ENCODE assay signal across 19 mouse cellular contexts in the genomic region with DNA sequence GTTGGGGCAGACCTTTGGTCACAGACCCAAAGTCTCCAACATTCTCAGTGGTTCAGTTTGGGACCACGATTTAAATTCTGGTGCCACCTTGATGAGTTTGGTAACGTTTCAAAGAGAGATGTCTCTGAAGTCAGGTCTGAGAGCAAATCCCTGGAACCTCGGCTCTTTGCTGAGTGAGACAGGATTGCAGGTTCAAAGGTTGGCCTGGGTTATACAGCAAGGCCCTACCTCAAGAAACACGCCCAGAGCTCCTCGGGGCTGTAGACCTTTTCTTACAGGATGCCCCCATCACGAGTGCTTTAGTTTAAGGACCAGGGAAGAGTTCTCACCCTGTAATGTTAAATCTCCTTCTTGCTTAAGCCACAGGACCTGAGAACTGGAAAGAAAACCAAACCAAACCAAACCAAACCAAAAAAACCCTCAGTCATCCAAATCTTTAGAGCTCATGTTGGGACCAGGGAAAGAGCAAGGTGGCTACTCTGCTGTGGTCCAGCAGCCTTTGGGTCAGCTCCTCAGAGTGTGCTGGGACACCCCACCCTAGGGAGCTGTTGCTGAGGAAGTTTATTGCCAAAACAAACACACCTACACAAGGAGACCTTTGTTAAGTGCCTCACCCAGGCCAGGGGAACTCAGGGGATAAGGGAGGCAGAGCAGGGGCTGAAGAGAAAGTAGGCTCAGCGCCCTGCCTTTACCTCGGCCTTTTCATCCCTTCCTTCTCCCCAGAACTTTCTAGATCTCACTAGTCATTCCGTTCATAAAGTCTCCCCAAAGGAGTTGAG. TPM values are rescaled to one million over a fixed set of nuclear protein-coding genes. Genes with fewer than 3 reads are reported as not detected.
DNase-seq lines count a peak whose midpoint lies in the region; ATAC-seq and TF ChIP-seq lines count a peak whose summit lies in the region.
"Had no signal": no experiment of that assay in that cellular context is flagged by ENCODE, and none has a peak within 500 bp of the region (broad histone marks: within the 10 kb centered on the region; RNA-seq: fewer than 3 reads in every experiment).

No protein-coding gene starts in this region.

- WGBS in kidney, adult 2 months = 53% methylated on average over 9 of the region's 9 CpGs
- 86% methylated on average over 9 of the region's 9 CpGs for WGBS in kidney, embryonic 14.5 days
- WGBS in midbrain, embryonic 10.5 days = 84% methylated on average over 9 of the region's 9 CpGs
- 90% methylated on average over 9 of the region's 9 CpGs for WGBS in midbrain, embryonic 13.5 days
- WGBS in liver, postnatal 0 days (ENCODE audit: insufficient replicate concordance) = 85% methylated on average over 9 of the region's 9 CpGs
- 78% methylated on average over 9 of the region's 9 CpGs for WGBS in stomach, postnatal 0 days
- WGBS in forebrain, embryonic 13.5 days = 90% methylated on average over 9 of the region's 9 CpGs
- WGBS in forebrain, embryonic 10.5 days = 88% methylated on average over 9 of the region's 9 CpGs

- peaks cover 2% of the 10 kb centered on the region; the same call in 1 of the 2 replicates for H3K36me3 ChIP-seq in kidney, adult 2 months (ENCODE audit: control insufficient read depth, insufficient read depth, low read length)
- no peaks in the 10 kb centered on the region; the same call in 1 of the 2 replicates for H3K36me3 ChIP-seq in kidney, embryonic 14.5 days (ENCODE audit: control insufficient read depth, insufficient read depth, low read length)
- H3K36me3 ChIP-seq in midbrain, embryonic 10.5 days = no peaks in the 10 kb centered on the region
- no peaks in the 10 kb centered on the region for H3K36me3 ChIP-seq in midbrain, embryonic 13.5 days
- H3K36me3 ChIP-seq in liver, postnatal 0 days (replicated peaks; ENCODE audit: insufficient read depth, low read length) = peaks cover 31% of the 10 kb centered on the region
- H3K36me3 ChIP-seq in stomach, postnatal 0 days (ENCODE audit: control insufficient read depth, insufficient read depth, low read length) = peaks cover 4% of the 10 kb centered on the region
- no peaks in the 10 kb centered on the region for H3K36me3 ChIP-seq in forebrain, embryonic 13.5 days (ENCODE audit: poor library complexity, severe bottlenecking)
- H3K36me3 ChIP-seq in forebrain, embryonic 10.5 days (replicated peaks) = no peaks in the 10 kb centered on the region; the same call in 1 of the 2 replicates

- TF ChIP-seq POLR2A in kidney, adult 2 months (IDR thresholded peaks at IDR 0.05; ENCODE audit: low read depth, low read length) = no peak

- H3K9me3 ChIP-seq in kidney, embryonic 14.5 days (ENCODE audit: control insufficient read depth, low read length) = no peaks in the 10 kb centered on the region
- H3K9me3 ChIP-seq in midbrain, embryonic 10.5 days (replicated peaks) = no peaks in the 10 kb centered on the region
- H3K9me3 ChIP-seq in midbrain, embryonic 13.5 days = no peaks in the 10 kb centered on the region
- no peaks in the 10 kb centered on the region for H3K9me3 ChIP-seq in liver, postnatal 0 days (ENCODE audit: low read length)
- no peaks in the 10 kb centered on the region for H3K9me3 ChIP-seq in stomach, postnatal 0 days (ENCODE audit: control insufficient read depth, low read length)
- H3K9me3 ChIP-seq in forebrain, embryonic 13.5 days (replicated peaks) = no peaks in the 10 kb centered on the region
- H3K9me3 ChIP-seq in forebrain, embryonic 10.5 days = no peaks in the 10 kb centered on the region
- H3K9me3 ChIP-seq: heart, embryonic 13.5 days; megakaryocyte, embryonic 14.5 days had no signal

- H3K4me3 ChIP-seq in kidney, adult 2 months (ENCODE audit: insufficient read depth, low read depth, low read length) = no peak overlapping the region
- no peak overlapping the region for H3K4me3 ChIP-seq in kidney, embryonic 14.5 days (ENCODE audit: low read length)
- no peak overlapping the region for H3K4me3 ChIP-seq in midbrain, embryonic 10.5 days
- no peak overlapping the region for H3K4me3 ChIP-seq in midbrain, embryonic 13.5 days (replicated peaks)
- H3K4me3 ChIP-seq in liver, postnatal 0 days (ENCODE audit: low read depth, low read length) = no peak overlapping the region
- H3K4me3 ChIP-seq in stomach, postnatal 0 days (ENCODE audit: low read depth, low read length) = no peak overlapping the region
- no peak overlapping the region for H3K4me3 ChIP-seq in forebrain, embryonic 13.5 days
- no peak overlapping the region for H3K4me3 ChIP-seq in forebrain, embryonic 10.5 days
- H3K4me3 ChIP-seq: erythroblast, embryonic 14.5 days; megakaryocyte, embryonic 14.5 days had no signal

- ATAC-seq in kidney, embryonic 14.5 days (ENCODE audit: low FRiP score, low TSS enrichment) = no peak
- ATAC-seq in midbrain, embryonic 13.5 days = no peak
- no peak for ATAC-seq in liver, postnatal 0 days
- peak; percentile 45; the same call in 1 of the 2 replicates for ATAC-seq in stomach, postnatal 0 days (ENCODE audit: low FRiP score, low TSS enrichment)
- no peak for ATAC-seq in forebrain, embryonic 13.5 days
- ATAC-seq: forebrain, embryonic 16.5 days had no signal

- no peaks in the 10 kb centered on the region for H3K27me3 ChIP-seq in kidney, adult 2 months (replicated peaks; ENCODE audit: control insufficient read depth, insufficient read depth, low read length)
- H3K27me3 ChIP-seq in kidney, embryonic 14.5 days (ENCODE audit: control insufficient read depth, insufficient read depth, low read length) = no peaks in the 10 kb centered on the region
- H3K27me3 ChIP-seq in midbrain, embryonic 10.5 days (ENCODE audit: low read depth, poor library complexity, severe bottlenecking) = no peaks in the 10 kb centered on the region
- 0 out of 2 replicates have a peak, but pooled peaks cover 3% of the 10 kb centered on the region for H3K27me3 ChIP-seq in midbrain, embryonic 13.5 days
- H3K27me3 ChIP-seq in liver, postnatal 0 days (ENCODE audit: insufficient read depth, low read length) = no peaks in the 10 kb centered on the region
- H3K27me3 ChIP-seq in stomach, postnatal 0 days (ENCODE audit: control insufficient read depth, insufficient read depth, low read length) = no peaks in the 10 kb centered on the region
- H3K27me3 ChIP-seq in forebrain, embryonic 13.5 days = no peaks in the 10 kb centered on the region
- no peaks in the 10 kb centered on the region for H3K27me3 ChIP-seq in forebrain, embryonic 10.5 days (ENCODE audit: poor library complexity, severe bottlenecking)
- H3K27me3 ChIP-seq: heart, embryonic 13.5 days had no signal

- no peak for TF ChIP-seq CTCF in kidney, adult 2 months (conservative IDR thresholded peaks at IDR 0.05; ENCODE audit: insufficient read depth, insufficient read length, low read depth, low read length)
- TF ChIP-seq CTCF in liver, postnatal 0 days (IDR thresholded peaks at IDR 0.05; ENCODE audit: low read depth) = no peak
- no peak for TF ChIP-seq CTCF in stomach, postnatal 0 days (IDR thresholded peaks at IDR 0.05; ENCODE audit: low read depth)

- no peak overlapping the region for H3K4me2 ChIP-seq in kidney, embryonic 14.5 days (replicated peaks; ENCODE audit: low read depth, low read length)
- no peak overlapping the region for H3K4me2 ChIP-seq in midbrain, embryonic 13.5 days (replicated peaks)
- H3K4me2 ChIP-seq in liver, postnatal 0 days (ENCODE audit: low read depth, low read length) = no peak overlapping the region
- no peak overlapping the region for H3K4me2 ChIP-seq in stomach, postnatal 0 days (replicated peaks; ENCODE audit: low read depth)
- H3K4me2 ChIP-seq in forebrain, embryonic 13.5 days = no peak overlapping the region

- H3K27ac ChIP-seq in kidney, adult 2 months (ENCODE audit: insufficient read depth, low read depth, low read length) = peak overlapping the region; percentile 78
- H3K27ac ChIP-seq in kidney, embryonic 14.5 days (ENCODE audit: low read depth, low read length) = no peak overlapping the region
- peak overlapping the region; percentile 82; the same call in 1 of the 2 replicates for H3K27ac ChIP-seq in midbrain, embryonic 10.5 days (replicated peaks)
- H3K27ac ChIP-seq in midbrain, embryonic 13.5 days = no peak overlapping the region
- peak overlapping the region; percentile 90 for H3K27ac ChIP-seq in liver, postnatal 0 days (ENCODE audit: low read depth)
- H3K27ac ChIP-seq in stomach, postnatal 0 days (replicated peaks) = peak overlapping the region; percentile 78
- no peak overlapping the region for H3K27ac ChIP-seq in forebrain, embryonic 13.5 days
- H3K27ac ChIP-seq in forebrain, embryonic 10.5 days = no peak overlapping the region
- H3K27ac ChIP-seq: heart, embryonic 13.5 days; hindbrain, postnatal 0 days had no signal

- H3K9ac ChIP-seq in kidney, embryonic 14.5 days (ENCODE audit: low read depth, low read length) = no peak overlapping the region
- H3K9ac ChIP-seq in midbrain, embryonic 13.5 days (replicated peaks) = no peak overlapping the region
- H3K9ac ChIP-seq in liver, postnatal 0 days (replicated peaks) = no peak overlapping the region
- H3K9ac ChIP-seq in stomach, postnatal 0 days (ENCODE audit: low read length) = no peak overlapping the region
- no peak overlapping the region for H3K9ac ChIP-seq in forebrain, embryonic 13.5 days
- H3K9ac ChIP-seq: heart, embryonic 13.5 days had no signal

- peak; percentile 54 for DNase-seq in kidney, adult 2 months
- DNase-seq in midbrain, embryonic 10.5 days (ENCODE audit: low spot score) = no peak
- no peak for DNase-seq in liver, postnatal 0 days
- DNase-seq in stomach, postnatal 0 days (ENCODE audit: low spot score) = peak; percentile 75
- no peak for DNase-seq in forebrain, embryonic 10.5 days (ENCODE audit: extremely low spot score, low spot score)
- DNase-seq: adrenal gland, adult 2 months; cerebellum, postnatal 36 days; heart, postnatal 36 days; layer of hippocampus, adult 9-11 months; right cerebral cortex, postnatal 14 days; thymus, adult 18-20 months had no signal

- no peak for TF ChIP-seq EP300 in liver, postnatal 0 days (IDR thresholded peaks at IDR 0.05; ENCODE audit: low read depth)
- TF ChIP-seq EP300 in stomach, postnatal 0 days (optimal IDR thresholded peaks at IDR 0.05) = no peak

- peaks cover 41% of the 10 kb centered on the region for H3K4me1 ChIP-seq in kidney, adult 2 months (ENCODE audit: control insufficient read depth, insufficient read depth, low read length)
- H3K4me1 ChIP-seq in kidney, embryonic 14.5 days (ENCODE audit: control insufficient read depth, insufficient read depth, low read length) = peaks cover 17% of the 10 kb centered on the region
- H3K4me1 ChIP-seq in midbrain, embryonic 10.5 days = peaks cover 21% of the 10 kb centered on the region
- peaks cover 7% of the 10 kb centered on the region for H3K4me1 ChIP-seq in midbrain, embryonic 13.5 days (replicated peaks)
- peaks cover 51% of the 10 kb centered on the region for H3K4me1 ChIP-seq in liver, postnatal 0 days (ENCODE audit: insufficient read depth)
- H3K4me1 ChIP-seq in stomach, postnatal 0 days (replicated peaks; ENCODE audit: control insufficient read depth, insufficient read depth) = no peaks in the 10 kb centered on the region
- no peaks in the 10 kb centered on the region for H3K4me1 ChIP-seq in forebrain, embryonic 13.5 days
- H3K4me1 ChIP-seq in forebrain, embryonic 10.5 days = peaks cover 23% of the 10 kb centered on the region

RNA-seq across cellular contexts. Expression of a gene that starts 7.7 kb away (rescaled TPM):
- 73.0 and 77.1 TPM in 2 replicates for polyA plus RNA-seq in kidney, adult 2 months (2012; rRNA removed)
- 17.3 and 28.0 TPM in 2 replicates for polyA plus RNA-seq in kidney, embryonic 14.5 days (2014; fragmentation: Nextera tagmentation; extraction: Ambion mirVana)
- 28.2 and 32.1 TPM in 2 replicates for polyA plus RNA-seq in midbrain, embryonic 10.5 days (2016; fragmentation: Nextera tagmentation; extraction: Ambion mirVana)
- polyA plus RNA-seq in midbrain, embryonic 13.5 days (2015; fragmentation: Nextera tagmentation; extraction: Ambion mirVana) = 18.2 and 18.3 TPM in 2 replicates
- 271 and 273 TPM in 2 replicates for polyA plus RNA-seq in liver, postnatal 0 days (2015; fragmentation: Nextera tagmentation; extraction: Ambion mirVana)
- polyA plus RNA-seq in stomach, postnatal 0 days (2015; fragmentation: Nextera tagmentation; extraction: Ambion mirVana) = 56.7 and 57.1 TPM in 2 replicates
- polyA plus RNA-seq in forebrain, embryonic 13.5 days (2015; fragmentation: Nextera tagmentation; extraction: Ambion mirVana) = 13.9 and 20.0 TPM in 2 replicates
- 36.8 and 40.7 TPM in 2 replicates for polyA plus RNA-seq in forebrain, embryonic 10.5 days (2016; fragmentation: Nextera tagmentation; extraction: Ambion mirVana)

RNA-seq across cellular contexts. Expression of a gene that starts 8.2 kb away (rescaled TPM):
- 114 and 119 TPM in 2 replicates for polyA plus RNA-seq in kidney, adult 2 months (2012; rRNA removed)
- polyA plus RNA-seq in kidney, embryonic 14.5 days (2014; fragmentation: Nextera tagmentation; extraction: Ambion mirVana) = 33.7 and 36.3 TPM in 2 replicates
- polyA plus RNA-seq in midbrain, embryonic 10.5 days (2016; fragmentation: Nextera tagmentation; extraction: Ambion mirVana) = 0.04 and 0.05 TPM in 2 replicates
- 0.10 TPM in 1 of 2 replicates, not detected in the other for polyA plus RNA-seq in midbrain, embryonic 13.5 days (2015; fragmentation: Nextera tagmentation; extraction: Ambion mirVana)
- 10.1 and 13.9 TPM in 2 replicates for polyA plus RNA-seq in liver, postnatal 0 days (2015; fragmentation: Nextera tagmentation; extraction: Ambion mirVana)
- polyA plus RNA-seq in stomach, postnatal 0 days (2015; fragmentation: Nextera tagmentation; extraction: Ambion mirVana) = 112 and 116 TPM in 2 replicates
- 0.08 and 0.25 TPM in 2 replicates for polyA plus RNA-seq in forebrain, embryonic 13.5 days (2015; fragmentation: Nextera tagmentation; extraction: Ambion mirVana)
- polyA plus RNA-seq in forebrain, embryonic 10.5 days (2016; fragmentation: Nextera tagmentation; extraction: Ambion mirVana) = 0.36 and 0.40 TPM in 2 replicates
- polyA plus RNA-seq: adrenal gland, adult 2 months had no signal

RNA-seq across cellular contexts. Expression of a gene that starts 19.8 kb away (rescaled TPM):
- 35.6 and 37.2 TPM in 2 replicates for polyA plus RNA-seq in kidney, adult 2 months (2012; rRNA removed)
- 66.9 and 69.1 TPM in 2 replicates for polyA plus RNA-seq in kidney, embryonic 14.5 days (2014; fragmentation: Nextera tagmentation; extraction: Ambion mirVana)
- 116 and 120 TPM in 2 replicates for polyA plus RNA-seq in midbrain, embryonic 10.5 days (2016; fragmentation: Nextera tagmentation; extraction: Ambion mirVana)
- 103 and 104 TPM in 2 replicates for polyA plus RNA-seq in midbrain, embryonic 13.5 days (2015; fragmentation: Nextera tagmentation; extraction: Ambion mirVana)
- 38.3 and 38.4 TPM in 2 replicates for polyA plus RNA-seq in liver, postnatal 0 days (2015; fragmentation: Nextera tagmentation; extraction: Ambion mirVana)
- 61.7 and 64.9 TPM in 2 replicates for polyA plus RNA-seq in stomach, postnatal 0 days (2015; fragmentation: Nextera tagmentation; extraction: Ambion mirVana)
- polyA plus RNA-seq in forebrain, embryonic 13.5 days (2015; fragmentation: Nextera tagmentation; extraction: Ambion mirVana) = 102 and 104 TPM in 2 replicates
- polyA plus RNA-seq in forebrain, embryonic 10.5 days (2016; fragmentation: Nextera tagmentation; extraction: Ambion mirVana) = 107 and 111 TPM in 2 replicates

RNA-seq across cellular contexts. Expression of a gene that starts 46.7 kb away (rescaled TPM):
- 11.9 and 13.3 TPM in 2 replicates for polyA plus RNA-seq in kidney, adult 2 months (2012; rRNA removed)
- 13.3 and 23.9 TPM in 2 replicates for polyA plus RNA-seq in kidney, embryonic 14.5 days (2014; fragmentation: Nextera tagmentation; extraction: Ambion mirVana)
- 30.5 and 35.5 TPM in 2 replicates for polyA plus RNA-seq in midbrain, embryonic 10.5 days (2016; fragmentation: Nextera tagmentation; extraction: Ambion mirVana)
- polyA plus RNA-seq in midbrain, embryonic 13.5 days (2015; fragmentation: Nextera tagmentation; extraction: Ambion mirVana) = 18.5 and 19.6 TPM in 2 replicates
- 6.8 and 7.1 TPM in 2 replicates for polyA plus RNA-seq in liver, postnatal 0 days (2015; fragmentation: Nextera tagmentation; extraction: Ambion mirVana)
- polyA plus RNA-seq in stomach, postnatal 0 days (2015; fragmentation: Nextera tagmentation; extraction: Ambion mirVana) = 5.8 and 7.1 TPM in 2 replicates
- polyA plus RNA-seq in forebrain, embryonic 13.5 days (2015; fragmentation: Nextera tagmentation; extraction: Ambion mirVana) = 18.3 and 18.8 TPM in 2 replicates
- polyA plus RNA-seq in forebrain, embryonic 10.5 days (2016; fragmentation: Nextera tagmentation; extraction: Ambion mirVana) = 29.7 and 30.9 TPM in 2 replicates

Comparison
In these comparisons a context has a peak if more than half of its experiments do, and no peak if none do; other contexts are left out.
1. H3K27ac ChIP-seq: peak in kidney, adult 2 months (single experiment), midbrain, embryonic 10.5 days (single experiment), liver, postnatal 0 days (single experiment) and stomach, postnatal 0 days (single experiment); none in kidney, embryonic 14.5 days (single experiment), midbrain, embryonic 13.5 days (single experiment), forebrain, embryonic 13.5 days (single experiment) and forebrain, embryonic 10.5 days (single experiment).
2. DNase-seq: peak in kidney, adult 2 months (single experiment) and stomach, postnatal 0 days (single experiment); none in midbrain, embryonic 10.5 days (single experiment), liver, postnatal 0 days (single experiment) and forebrain, embryonic 10.5 days (single experiment).